Mouse (Mus musculus) layer of hippocampus, adult 9-10 months (tissue): ENCODE data around the gene Hlcs.

ENCODE experiments used
- DNase-seq: peaks from one replicate; pipeline ENCODE4 v3.0.0; 2022; ENCODE audit warnings: low spot score

The Hlcs gene

DNA sequence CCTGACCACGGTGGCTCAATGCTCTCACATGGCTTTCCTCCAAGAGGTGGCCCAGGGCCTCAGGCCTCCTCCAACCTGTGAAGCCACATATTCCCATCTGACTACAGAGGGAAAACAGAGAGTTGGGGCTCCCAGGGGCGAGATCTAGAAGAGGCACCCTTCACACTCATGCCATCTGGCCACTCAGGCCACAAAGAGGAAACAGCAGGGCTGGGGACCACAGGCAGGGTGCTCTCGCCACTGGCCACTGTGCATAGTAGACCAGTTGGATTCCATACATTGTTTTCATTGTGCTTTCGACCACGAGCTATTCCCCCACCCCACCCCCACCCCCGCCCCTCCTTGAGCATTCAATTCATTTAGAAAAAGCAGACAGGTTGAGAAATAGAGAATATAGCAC lies 151.4 kb downstream of the Hlcs start:
- DNase-seq: no peak

DNA sequence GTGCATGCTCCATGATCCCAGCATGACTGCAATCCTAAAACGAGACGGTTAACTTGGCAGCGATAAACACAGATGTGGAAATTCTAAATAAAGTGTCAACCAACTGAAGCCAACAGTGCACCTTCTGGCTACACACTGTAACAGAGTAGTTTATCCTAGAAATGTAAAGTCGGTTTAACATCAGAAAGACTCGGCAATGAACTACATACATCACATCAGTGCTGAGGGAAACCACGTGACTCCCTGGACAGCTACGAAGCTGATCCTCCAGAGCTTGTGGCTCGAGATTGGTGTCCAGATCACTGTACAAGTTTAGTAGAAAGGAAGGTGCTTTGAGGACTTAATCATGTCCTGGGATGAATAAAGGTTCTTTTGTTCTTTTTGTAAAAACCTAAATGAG lies 155.6 kb downstream of the Hlcs start:
- no peak for DNase-seq

DNA sequence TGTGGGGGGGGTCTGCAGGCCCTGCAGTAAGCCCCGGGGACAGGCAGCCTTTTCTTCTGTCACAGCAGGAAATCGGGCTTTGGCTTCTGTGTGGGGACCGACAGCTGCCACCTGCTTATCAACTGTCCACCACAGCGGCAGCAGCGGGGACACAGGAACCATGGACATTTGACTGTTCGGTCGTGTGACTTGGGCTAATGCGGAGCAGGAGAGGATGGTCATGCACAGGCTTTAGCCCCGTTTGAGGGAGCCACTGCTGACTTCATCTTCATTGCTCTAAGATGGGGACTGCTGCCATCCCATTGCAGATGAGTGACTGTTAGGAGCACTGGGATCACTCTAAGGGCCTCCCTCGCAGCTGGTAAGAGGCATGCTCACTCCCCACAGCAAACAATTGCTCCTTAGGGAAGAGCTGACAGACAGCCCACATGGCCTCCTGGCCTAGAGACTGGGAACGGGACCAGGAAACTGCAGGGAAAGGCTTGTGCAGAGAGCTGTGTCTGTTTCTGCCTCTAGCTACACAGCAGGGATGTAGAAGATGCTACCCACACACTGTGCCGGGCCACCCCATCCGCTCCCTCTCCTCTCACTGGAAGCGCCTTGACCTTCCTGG lies 158.2 kb downstream of the Hlcs start:
- DNase-seq: peak; percentile 37

DNA sequence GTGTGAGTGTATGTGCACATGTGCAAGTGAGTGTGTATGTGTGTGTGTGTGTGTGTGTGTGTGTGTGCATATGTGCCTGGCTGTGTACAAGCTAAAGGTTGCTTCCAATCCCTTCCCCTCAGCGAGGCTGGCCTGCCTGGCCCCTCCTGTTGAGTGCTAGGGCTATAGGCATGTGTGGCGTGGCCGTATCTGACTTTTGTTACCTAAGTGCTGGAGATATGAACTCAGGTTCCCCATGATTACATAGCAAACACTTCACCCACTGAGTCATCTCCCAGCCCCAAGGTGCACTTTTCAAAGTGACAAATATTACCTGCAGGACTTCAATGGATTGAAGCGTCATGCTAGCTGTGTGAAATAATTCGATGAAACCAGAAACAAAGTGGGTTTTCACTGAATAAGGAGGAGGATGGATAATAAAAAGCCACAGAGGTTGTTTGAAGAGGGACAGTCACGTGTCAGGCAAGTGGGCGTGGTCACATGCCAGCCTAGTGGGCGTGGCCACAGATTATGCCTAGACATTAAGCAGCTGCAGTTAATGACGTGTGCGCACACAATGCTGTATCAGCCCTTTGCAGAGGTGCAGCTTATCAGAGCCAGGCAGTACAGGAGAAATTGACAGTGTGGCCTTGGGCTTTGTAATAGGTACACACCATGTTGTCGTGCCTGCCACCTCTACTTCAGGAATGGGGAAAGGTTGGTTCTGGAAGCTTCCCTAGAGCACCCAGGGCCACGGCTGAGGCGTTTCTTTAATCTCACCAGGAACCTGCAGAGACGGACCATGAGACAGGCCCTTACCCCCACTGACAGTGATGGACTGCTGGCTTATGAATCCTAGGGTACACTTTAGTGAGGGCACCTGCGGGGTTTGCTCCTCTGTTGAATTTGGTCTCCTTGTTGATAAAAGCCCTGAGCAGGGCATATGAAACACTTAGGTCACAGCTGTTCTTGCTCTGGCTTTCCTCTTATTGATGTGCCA lies 163.0 kb downstream of the Hlcs start:
- DNase-seq: no peak

DNA sequence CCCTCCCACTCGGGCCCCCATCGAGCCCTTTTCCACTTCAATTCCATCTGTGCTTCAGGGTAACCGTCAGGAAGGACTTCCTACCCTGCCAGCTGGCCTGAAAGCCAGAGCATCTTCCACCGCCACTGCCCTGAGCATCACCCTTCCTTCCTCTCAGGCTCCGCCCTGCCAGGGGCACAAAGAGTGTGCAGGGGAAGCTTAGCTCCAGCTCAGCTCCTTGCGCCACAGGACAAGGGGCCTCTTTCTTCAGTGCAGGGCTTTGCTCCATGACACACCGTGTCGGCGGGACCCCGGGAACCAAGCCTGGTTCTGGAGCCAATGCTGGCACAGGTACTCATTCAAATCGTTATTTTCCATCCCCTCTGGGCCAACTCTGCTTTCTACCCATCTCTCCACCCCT lies 165.2 kb downstream of the Hlcs start:
- no peak for DNase-seq

DNA sequence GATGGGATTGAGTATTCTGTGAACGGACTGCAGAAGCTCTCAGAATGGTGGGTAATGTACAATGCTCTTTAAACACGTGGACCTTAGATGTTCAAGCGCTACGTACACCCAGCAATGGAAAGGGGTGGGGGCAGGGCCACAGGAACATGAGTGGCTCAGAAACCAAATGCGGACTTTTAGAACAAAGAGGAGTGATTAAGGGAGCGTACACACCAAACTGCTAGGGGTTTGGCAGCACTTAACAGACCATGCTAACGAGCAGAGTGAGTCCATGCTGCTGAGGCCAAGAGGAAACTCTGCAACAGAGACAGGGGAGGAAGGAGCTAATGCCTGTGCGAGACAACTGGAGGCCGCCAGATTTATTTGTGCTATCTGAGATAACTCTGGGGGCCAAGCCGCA lies 170.0 kb downstream of the Hlcs start:
- DNase-seq: no peak

DNA sequence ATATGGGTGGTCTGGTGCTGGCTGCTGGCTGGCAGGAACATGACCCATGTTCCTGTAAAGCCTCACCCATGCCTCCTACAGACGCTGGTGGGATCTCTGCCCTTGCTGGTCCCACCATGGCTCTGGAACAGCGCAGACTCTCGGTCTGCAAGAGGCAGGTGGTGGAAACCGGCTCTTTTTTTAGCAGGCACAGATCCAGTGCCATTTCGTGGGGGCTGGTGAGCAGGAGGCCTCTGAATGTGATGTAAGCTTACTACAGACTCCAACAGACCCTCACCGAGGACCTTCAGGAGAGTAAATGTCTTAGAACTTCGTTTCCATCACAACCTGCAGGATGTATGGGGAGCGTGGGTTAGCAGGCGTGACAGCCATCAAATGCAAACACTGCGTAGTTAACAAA lies 172.6 kb downstream of the Hlcs start:
- no peak for DNase-seq

DNA sequence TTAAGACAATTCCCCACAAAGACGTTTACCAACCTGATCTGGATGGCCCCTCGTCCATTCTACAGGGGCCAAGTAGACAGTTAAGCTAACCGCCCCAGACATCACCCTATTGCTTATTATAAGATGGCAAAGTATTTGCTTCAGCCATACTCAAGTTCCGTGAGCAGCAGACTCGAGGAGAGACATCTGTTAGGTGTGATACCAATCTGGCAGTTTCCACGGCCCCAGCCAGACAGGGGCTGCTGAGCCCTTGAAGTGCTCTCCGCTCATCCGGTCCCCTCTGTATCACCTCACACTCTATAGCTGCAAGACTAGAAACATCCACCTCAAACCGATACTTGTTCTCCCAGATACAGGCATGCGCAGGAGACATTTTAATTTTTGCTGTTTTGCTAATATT lies 179.2 kb downstream of the Hlcs start:
- no peak for DNase-seq

DNA sequence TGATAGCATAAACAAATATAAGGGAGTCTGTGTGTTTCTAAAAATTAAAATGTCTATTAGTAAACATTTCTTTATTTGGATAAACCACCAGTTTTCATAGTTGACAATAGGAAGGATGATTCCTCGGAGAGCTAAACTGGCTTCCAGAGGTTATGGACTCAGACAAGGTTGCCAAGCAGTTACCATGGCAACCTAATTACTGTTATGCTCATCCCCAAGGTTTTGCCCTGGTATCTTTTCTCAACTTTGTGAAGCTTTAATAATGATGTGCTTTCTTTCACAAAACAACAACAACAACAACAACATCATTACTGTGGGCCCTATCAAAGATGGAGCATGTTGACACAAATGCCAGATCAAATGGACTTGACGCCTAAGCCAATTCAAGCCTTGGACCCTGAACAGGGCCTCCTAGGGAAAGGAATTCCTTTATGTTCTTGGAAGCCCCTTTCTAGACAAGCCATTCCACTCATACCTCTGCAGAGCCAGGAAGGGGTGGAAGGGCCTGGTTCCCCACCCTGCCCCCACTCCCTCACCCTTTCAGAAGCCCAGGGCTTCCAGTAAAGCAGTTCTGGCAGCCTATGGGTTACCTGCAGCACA lies 185.0 kb downstream of the Hlcs start:
- DNase-seq: no peak

DNA sequence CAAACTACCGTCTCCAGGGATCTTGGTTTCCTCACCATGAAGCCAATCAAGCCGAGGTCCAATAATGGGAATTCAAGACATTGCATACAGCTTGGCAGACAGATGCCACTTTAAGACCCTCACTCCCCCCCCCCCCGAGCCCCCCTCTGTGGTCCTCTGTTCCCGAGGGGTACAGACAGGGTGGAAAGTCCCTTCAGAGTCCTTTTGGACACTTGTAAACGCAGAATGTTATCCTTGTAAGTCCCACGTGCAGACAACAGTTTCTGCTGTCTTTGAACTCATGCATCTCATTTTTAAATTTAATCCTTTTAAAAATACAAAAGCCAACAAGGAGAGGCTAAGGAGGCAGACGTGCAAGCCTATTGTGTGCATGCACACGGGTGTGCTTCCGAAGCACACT lies 187.2 kb downstream of the Hlcs start:
- no peak for DNase-seq

DNA sequence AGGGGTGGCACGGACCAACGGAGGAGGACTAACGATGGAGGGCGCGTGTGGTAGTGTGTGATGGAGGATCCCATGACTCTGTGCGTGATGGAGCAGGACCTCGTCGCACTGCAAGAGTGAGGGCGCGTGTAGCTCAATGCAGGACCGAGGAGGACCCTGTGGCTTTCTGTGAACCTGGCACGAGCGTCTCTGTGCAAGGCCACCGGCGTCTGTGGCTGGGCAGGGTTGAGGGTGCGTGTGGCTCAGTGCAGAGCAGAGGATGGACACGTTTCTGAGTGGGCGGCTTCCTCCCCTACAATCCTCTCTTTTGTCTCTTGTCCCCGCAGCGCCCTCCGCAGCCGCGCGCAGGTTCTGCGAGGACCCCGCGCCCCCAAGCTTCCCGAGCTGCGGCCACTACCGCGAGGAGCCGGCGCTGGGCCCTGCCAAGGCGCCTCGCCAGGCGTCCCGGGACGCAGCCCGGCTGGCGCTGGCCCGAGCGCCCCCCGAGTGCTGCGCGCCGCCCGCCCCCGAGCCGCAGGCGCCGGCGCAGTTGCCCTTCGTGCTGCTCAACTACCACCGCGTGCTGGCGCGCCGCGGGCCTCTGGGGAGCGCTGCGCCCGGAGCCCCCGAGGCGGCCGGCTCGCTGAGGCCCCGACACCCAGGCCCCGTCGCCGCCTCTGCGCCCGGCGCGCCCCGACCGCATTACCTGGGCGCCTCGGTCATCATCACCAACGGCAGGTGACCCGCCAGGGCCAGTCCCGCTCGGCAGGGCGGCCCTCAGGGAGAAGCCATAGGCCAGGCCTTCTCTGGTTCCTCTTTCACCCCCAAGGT lies 188.0 kb downstream of the Hlcs start:
- no peak for DNase-seq

DNA sequence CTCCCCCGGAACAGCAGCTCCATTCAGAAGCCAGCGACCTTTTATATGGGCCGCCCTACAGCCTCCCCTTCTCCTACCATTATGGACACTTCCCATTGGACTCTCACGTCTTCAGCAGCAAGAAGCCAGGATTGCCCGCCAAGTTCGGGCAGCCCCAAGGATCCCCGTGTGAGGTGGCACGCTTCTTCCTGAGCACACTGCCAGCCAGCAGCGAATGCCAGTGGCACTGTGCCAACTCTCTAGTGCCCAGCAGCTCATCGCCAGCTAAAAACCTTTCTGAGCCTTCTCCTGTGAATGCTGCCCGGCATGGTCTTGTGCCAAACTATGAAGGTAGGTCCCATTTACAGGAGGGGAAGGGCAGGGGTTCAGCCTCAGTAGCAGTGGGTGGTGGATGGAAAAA lies 190.1 kb downstream of the Hlcs start:
- DNase-seq: no peak

DNA sequence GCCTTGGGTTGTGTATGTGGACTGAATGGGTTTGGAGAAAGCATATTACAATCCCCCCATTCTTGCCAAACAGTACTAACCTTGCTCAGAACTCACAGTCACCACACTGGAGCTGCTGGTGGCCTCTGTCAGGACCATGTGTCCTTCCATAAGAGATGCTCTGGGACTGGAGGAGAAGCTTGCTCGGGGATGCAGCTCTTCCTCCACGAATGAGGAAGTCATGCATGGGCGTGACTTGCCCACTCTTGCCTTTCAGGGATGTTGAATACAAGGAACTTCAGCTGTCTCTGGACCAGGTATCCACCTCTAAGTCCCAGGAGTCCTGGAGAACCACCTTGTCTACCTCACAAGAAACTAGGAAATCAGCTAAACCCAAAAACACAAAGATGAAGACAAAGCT lies 191.0 kb downstream of the Hlcs start:
- no peak for DNase-seq

DNA sequence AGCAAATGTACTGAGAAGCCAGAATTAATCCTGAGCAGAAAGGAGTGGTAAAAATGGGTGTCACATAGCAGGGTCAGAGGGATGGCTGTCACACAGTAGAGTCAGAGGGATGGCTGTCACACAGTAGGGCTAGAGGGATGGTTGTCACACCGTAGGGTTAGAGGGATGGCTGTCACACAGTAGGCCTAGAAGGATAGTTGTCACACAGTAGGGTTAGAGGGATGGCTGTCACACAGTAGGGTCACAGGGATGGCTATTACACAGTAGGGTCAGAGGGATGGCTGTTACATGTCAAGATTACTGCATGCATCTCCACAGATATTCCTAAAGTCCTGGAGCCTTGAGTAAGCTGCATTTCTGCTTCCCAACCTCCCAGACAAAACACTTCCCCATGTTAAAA lies 195.0 kb downstream of the Hlcs start:
- DNase-seq: no peak

DNA sequence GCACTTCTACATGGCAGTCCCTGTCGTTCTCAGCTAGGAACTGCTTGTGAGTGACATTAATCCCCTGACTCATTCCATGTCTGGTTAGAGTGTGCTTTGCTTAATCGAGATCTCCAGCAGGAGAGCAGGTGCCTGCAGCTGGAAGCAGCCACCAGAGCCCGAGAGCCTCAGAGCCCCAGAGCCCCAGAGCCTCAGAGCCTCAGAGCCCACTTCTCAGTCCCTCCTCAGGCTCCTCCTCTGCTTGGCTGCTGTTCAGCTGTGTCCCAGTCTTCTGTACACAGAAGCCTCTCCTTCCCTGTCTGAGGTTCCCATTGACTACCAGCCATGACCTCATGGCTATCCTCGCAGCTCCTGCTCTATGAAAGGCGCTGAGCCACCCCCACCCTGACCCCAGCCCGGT lies 196.0 kb downstream of the Hlcs start:
- DNase-seq: no peak

DNA sequence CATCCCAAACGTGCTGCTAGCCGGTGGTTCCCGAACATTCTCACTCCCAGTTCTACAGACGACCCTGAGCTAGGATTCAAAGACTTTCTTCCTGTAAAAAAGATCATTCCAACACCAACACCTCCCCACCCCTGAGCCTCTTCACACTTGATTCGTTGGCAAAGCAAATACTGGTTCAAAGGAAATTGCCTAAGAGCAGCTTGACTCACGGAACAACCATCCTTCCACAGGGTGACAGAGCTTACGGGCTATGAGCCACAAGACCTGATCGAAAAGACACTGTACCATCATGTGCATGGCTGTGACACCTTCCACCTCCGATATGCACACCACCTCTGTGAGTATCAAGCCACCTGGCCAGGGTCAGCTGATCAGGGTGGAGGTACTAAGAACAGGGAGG lies 198.7 kb downstream of the Hlcs start:
- DNase-seq: no peak

DNA sequence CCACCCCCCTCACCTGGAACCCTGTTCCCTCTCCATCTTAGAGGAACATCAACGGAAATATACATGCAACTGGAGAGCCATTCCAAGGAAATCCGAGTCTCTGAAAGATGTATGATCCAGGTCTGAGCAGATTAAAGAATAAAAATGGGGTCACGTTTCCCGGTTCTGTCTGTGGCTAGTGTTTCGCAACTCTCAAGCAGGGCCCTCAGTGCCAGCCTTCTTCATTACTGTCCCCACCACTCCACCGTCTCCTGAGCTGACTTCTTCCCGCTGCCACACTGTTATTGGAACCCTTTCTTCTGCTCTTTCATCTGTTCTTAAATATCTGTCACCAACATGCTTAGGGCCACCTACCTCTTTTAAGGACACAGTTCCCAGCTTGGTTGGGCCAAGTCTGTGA lies 200.2 kb downstream of the Hlcs start:
- no peak for DNase-seq

DNA sequence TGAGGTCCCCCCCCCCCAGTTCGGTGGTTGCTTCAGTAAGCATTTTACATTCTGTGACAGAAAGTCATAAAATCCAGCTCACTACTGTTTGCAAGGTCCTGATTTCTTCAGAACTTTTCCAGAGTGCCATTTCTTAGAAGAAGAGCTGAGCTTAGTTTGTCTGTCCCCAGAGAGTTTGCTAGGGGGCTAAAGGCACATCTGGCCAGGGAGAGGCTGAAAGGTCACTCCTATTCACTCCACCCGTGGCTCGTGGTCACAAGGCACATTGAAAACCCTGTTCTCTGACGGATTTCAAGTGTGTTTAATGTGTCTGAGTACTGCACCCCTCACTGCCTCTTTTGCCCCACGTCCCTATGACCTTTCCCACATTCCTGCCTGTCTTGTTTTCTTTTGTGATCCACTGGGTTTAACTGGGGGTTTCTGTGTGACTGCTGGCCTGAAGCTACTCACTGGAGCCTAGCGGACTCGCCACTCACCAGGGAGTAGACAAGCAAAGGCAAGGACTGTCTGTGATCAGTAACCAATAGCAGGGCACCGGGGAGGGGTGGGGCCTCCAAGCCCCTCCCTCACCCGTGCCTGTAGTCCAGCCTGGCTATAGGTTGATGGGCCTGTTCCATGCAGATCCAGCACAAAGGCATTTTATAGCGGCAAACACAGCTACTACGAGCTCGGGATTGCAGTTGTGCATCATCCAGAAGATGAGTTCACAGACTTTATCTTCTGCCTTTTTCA lies 215.5 kb downstream of the Hlcs start:
- DNase-seq: no peak

DNA sequence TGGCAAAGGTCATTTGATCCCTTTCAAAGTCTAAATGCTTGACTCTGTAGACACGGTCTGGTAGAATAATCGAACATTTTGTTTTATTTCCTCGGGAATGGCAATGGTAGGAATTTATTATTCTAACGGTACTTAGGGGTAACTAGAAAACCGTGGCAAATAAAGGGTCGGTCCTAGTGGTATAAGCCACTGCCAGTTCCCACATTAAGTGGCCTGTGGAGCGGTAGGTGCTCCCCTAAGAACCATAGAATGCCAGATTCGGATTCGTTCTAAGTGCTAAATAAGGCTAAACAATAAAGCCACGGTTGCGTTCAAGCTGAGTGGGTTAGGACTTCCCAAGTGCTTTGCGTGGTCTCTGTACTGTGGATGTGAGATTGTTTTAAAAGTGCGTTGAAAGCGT lies 216.9 kb downstream of the Hlcs start:
- no peak for DNase-seq

DNA sequence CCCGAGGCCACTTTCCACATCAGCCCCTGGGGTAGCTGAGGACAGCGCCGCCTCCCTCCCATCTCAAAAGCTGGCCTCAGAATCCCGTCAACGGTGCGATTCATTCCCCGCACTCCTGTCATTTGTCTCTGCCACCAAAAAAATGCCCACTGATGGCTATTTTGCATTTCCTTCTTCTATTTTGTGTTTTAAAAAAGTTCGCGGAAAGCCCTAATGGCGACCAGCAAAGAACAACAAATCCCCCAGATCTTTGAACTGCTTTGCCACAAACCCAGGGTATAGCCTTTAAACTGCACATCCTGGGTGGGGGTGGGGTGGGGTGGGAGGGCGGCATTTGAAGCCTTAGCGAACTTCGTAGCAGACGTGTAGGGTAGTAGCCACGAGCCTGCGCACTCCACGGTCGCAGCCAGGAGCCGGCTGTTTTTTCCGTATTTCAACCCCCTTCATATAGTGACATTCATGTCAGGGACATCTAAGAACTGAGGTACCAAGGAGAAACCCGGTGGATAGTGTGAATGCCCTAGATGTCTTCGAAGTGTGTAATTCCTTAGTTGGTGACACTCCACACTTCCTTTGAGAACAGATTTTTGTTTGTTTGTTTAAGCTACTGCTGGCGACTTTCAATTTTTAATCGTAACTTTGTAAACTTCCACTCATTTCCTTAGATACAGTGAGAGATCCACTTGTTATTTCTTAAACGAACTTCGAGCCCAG lies 218.1 kb downstream of the Hlcs start:
- no peak for DNase-seq
